Mouse (Mus musculus) cortical plate, adult 2 months (tissue): ENCODE data around the gene Dgkg.

Experiments
- CTCF ChIP-seq: fragments of 200-500 bp; IDR thresholded peaks from 2 replicates; pipeline ENCODE4 v1.5.1; 2011; ENCODE audit warnings: mild to moderate bottlenecking, control low read depth, low read length; ENCODE audit not compliant: insufficient read depth; ENCODE audit errors: extremely low read depth
- POLR2A ChIP-seq: fragments of 200-500 bp; IDR thresholded peaks from 2 replicates; pipeline ENCODE4 v1.6.1; 2011; ENCODE audit warnings: mild to moderate bottlenecking, low read length, control low read depth; ENCODE audit not compliant: insufficient read depth; ENCODE audit errors: extremely low read depth

DNA sequence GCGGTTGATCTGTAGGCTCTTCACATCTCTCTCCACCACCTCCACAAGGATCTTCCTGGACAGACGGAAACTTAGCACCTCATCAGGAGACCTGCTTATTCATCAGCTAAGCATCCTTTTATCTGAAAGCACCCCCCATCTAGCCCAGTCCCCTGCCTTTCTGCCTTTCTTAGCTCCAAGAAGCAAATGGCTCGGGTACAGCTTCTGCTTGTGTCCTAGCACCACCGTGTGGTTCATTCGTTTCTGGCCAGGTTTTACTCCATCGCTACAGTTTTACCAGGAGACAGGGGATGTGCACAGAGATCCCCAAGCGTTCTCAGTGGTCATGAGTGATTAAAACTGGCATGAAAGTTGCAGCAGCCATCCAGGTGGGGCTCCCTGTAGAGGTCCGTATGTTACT lies 79.4 kb downstream of the Dgkg start:
- no peak for TF ChIP-seq POLR2A
- peak; percentile 68 for TF ChIP-seq CTCF
